Mouse (Mus musculus) CH12.LX (cell line): ENCODE data around the gene Pigu. TPM values are rescaled to one million over a fixed set of nuclear protein-coding genes. Genes with fewer than 3 reads are reported as not detected.

Experiments
- DNase-seq: peaks from one replicate; pipeline ENCODE4 v3.0.0-alpha.2; 2013; ENCODE audit errors: extremely low read depth
- H3K27ac ChIP-seq: 2 replicates; pipeline ENCODE4 v1.5.1; 2012; ENCODE audit warnings: low read depth, mild to moderate bottlenecking, control low read depth, moderate library complexity; ENCODE audit not compliant: insufficient read depth
- H3K27me3 ChIP-seq: replicated peaks from 2 replicates; pipeline ENCODE3; 2012; ENCODE audit warnings: inconsistent platforms
- H3K36me3 ChIP-seq, 2 experiments: replicated peaks in 1 of 2; 2 replicates each; pipeline versions ENCODE3 to v1.6.1; 2012; ENCODE audit warnings: inconsistent platforms in 1 of 2, low read length in 1 of 2, mild to moderate bottlenecking in 1 of 2, mixed read lengths in 1 of 2, moderate library complexity in 1 of 2; ENCODE audit not compliant: control insufficient read depth in 1 of 2, insufficient read depth in 1 of 2
- H3K4me1 ChIP-seq, 2 experiments: 2 replicates each; pipeline ENCODE4 v1.6.1; 2012; ENCODE audit warnings: inconsistent platforms in 1 of 2, moderate library complexity in 1 of 2; ENCODE audit not compliant: insufficient read depth in 2 of 2, control insufficient read depth in 1 of 2
- H3K4me2 ChIP-seq: 2 replicates; pipeline ENCODE4 v1.6.1; 2012; ENCODE audit warnings: low read depth, mild to moderate bottlenecking, control low read depth; ENCODE audit not compliant: poor library complexity, insufficient read depth, severe bottlenecking
- H3K4me3 ChIP-seq, 3 experiments: fragments of 150-350 bp in 1 of 3; sonication (generic) in 1 of 3; replicated peaks in 1 of 3; 2 replicates each; pipeline versions ENCODE3 to v1.5.1; 2011 to 2012; ENCODE audit warnings: low read depth in 2 of 3, low read length in 2 of 3, mild to moderate bottlenecking in 2 of 3, moderate library complexity in 2 of 3, control low read depth in 1 of 3, improper control_type of control experiment in 1 of 3, inconsistent platforms in 1 of 3, mixed read lengths in 1 of 3; ENCODE audit not compliant: poor library complexity in 1 of 3
- H3K79me2 ChIP-seq: replicated peaks from 2 replicates; pipeline ENCODE4 v1.6.1; 2012; ENCODE audit warnings: mild to moderate bottlenecking, moderate library complexity; ENCODE audit not compliant: control insufficient read depth, poor library complexity, insufficient read depth, severe bottlenecking; ENCODE audit errors: extremely low read depth
- H3K9ac ChIP-seq: 2 replicates; pipeline ENCODE4 v1.6.1; 2012; ENCODE audit warnings: low read depth, mild to moderate bottlenecking, control low read depth, moderate library complexity; ENCODE audit not compliant: insufficient read depth
- H3K9me3 ChIP-seq: replicated peaks from 2 replicates; pipeline ENCODE3; 2012; ENCODE audit warnings: low read length, inconsistent platforms, mixed read lengths
- BHLHE40 ChIP-seq: IDR thresholded peaks from 2 replicates; pipeline ENCODE4 v1.6.1; 2011; ENCODE audit warnings: mild to moderate bottlenecking, low read depth, low read length, improper control_type of control experiment
- CHD1 ChIP-seq: IDR thresholded peaks from 2 replicates; pipeline ENCODE4 v1.6.1; 2012; ENCODE audit warnings: low read depth, low read length, improper control_type of control experiment, inconsistent platforms
- CHD2 ChIP-seq: IDR thresholded peaks from 2 replicates; pipeline ENCODE4 v1.6.1; 2011; ENCODE audit warnings: low read length, improper control_type of control experiment
- CTCF ChIP-seq, 2 experiments: IDR thresholded peaks in 1 of 2; conservative IDR thresholded peaks in 1 of 2; 2 replicates each; pipeline ENCODE4 v1.5.1; 2011 to 2012; ENCODE audit warnings: low read depth in 2 of 2, low read length in 2 of 2, improper control_type of control experiment in 1 of 2, inconsistent platforms in 1 of 2, mild to moderate bottlenecking in 1 of 2, moderate library complexity in 1 of 2
- E2F4 ChIP-seq: IDR thresholded peaks from 2 replicates; pipeline ENCODE4 v1.6.1; 2011; ENCODE audit warnings: low read depth, low read length, improper control_type of control experiment; ENCODE audit not compliant: insufficient replicate concordance
- ELF1 ChIP-seq: IDR thresholded peaks from 2 replicates; pipeline ENCODE4 v1.6.1; 2014; ENCODE audit warnings: low read depth, mild to moderate bottlenecking, inconsistent platforms, low read length, improper control_type of control experiment
- EP300 ChIP-seq: IDR thresholded peaks from 2 replicates; pipeline ENCODE4 v1.6.1; 2011; ENCODE audit warnings: low read length, improper control_type of control experiment
- ETS1 ChIP-seq: conservative IDR thresholded peaks from 2 replicates; pipeline ENCODE4 v1.6.1; 2012; ENCODE audit warnings: low read depth, mild to moderate bottlenecking, inconsistent platforms, low read length, improper control_type of control experiment, moderate library complexity
- GABPA ChIP-seq: IDR thresholded peaks from 2 replicates; pipeline ENCODE4 v1.6.1; 2012; ENCODE audit warnings: low read depth, low read length, improper control_type of control experiment, inconsistent platforms; ENCODE audit not compliant: insufficient replicate concordance
- JUN ChIP-seq: IDR thresholded peaks from 2 replicates; pipeline ENCODE4 v1.6.1; 2011; ENCODE audit warnings: low read depth, mild to moderate bottlenecking, low read length, improper control_type of control experiment, moderate library complexity; ENCODE audit not compliant: insufficient read depth
- KAT2A ChIP-seq: IDR thresholded peaks from 2 replicates; pipeline ENCODE4 v1.6.1; 2012; ENCODE audit warnings: low read length, improper control_type of control experiment, inconsistent platforms; ENCODE audit not compliant: insufficient replicate concordance
- MAZ ChIP-seq: IDR thresholded peaks from 2 replicates; pipeline ENCODE4 v1.6.1; 2012; ENCODE audit warnings: low read depth, mild to moderate bottlenecking, inconsistent platforms, low read length, improper control_type of control experiment, moderate library complexity
- MEF2A ChIP-seq: IDR thresholded peaks from 2 replicates; pipeline ENCODE4 v1.6.1; 2014; ENCODE audit warnings: low read depth, mild to moderate bottlenecking, inconsistent platforms, low read length, improper control_type of control experiment, borderline replicate concordance
- MXI1 ChIP-seq: IDR thresholded peaks from 2 replicates; pipeline ENCODE4 v1.6.1; 2011; ENCODE audit warnings: mild to moderate bottlenecking, low read depth, low read length, improper control_type of control experiment
- MYC ChIP-seq: IDR thresholded peaks from 2 replicates; pipeline ENCODE4 v1.6.1; 2011; ENCODE audit warnings: low read depth, mild to moderate bottlenecking, improper control_type of control experiment, low read length
- NELFE ChIP-seq: IDR thresholded peaks from 2 replicates; pipeline ENCODE4 v1.6.1; 2011; ENCODE audit warnings: low read depth, low read length, improper control_type of control experiment
- PAX5 ChIP-seq: IDR thresholded peaks from 2 replicates; pipeline ENCODE4 v1.6.1; 2012; ENCODE audit warnings: low read length, inconsistent platforms, mixed read lengths
- POLR2A ChIP-seq: IDR thresholded peaks from 2 replicates; pipeline ENCODE4 v1.6.1; 2011; ENCODE audit warnings: low read depth, mild to moderate bottlenecking, improper control_type of control experiment, low read length
- POLR2AphosphoS2 ChIP-seq: IDR thresholded peaks from 2 replicates; pipeline ENCODE4 v1.6.1; 2011; ENCODE audit warnings: low read depth, low read length, improper control_type of control experiment
- RAD21 ChIP-seq: IDR thresholded peaks from 2 replicates; pipeline ENCODE4 v1.6.1; 2011; ENCODE audit warnings: low read depth, mild to moderate bottlenecking, low read length, improper control_type of control experiment, moderate library complexity
- RCOR1 ChIP-seq: conservative IDR thresholded peaks from 2 replicates; pipeline ENCODE4 v1.6.1; 2012; ENCODE audit warnings: low read depth, mild to moderate bottlenecking, inconsistent platforms, low read length, improper control_type of control experiment
- SIN3A ChIP-seq: IDR thresholded peaks from 2 replicates; pipeline ENCODE4 v1.6.1; 2012; ENCODE audit warnings: low read length, improper control_type of control experiment, inconsistent platforms
- SMC3 ChIP-seq: IDR thresholded peaks from 2 replicates; pipeline ENCODE4 v1.6.1; 2011; ENCODE audit warnings: low read depth, low read length, improper control_type of control experiment
- TCF12 ChIP-seq: IDR thresholded peaks from 2 replicates; pipeline ENCODE4 v1.6.1; 2014; ENCODE audit warnings: low read depth, mild to moderate bottlenecking, inconsistent platforms, low read length, improper control_type of control experiment
- USF1 ChIP-seq: IDR thresholded peaks from 2 replicates; pipeline ENCODE4 v1.6.1; 2014; ENCODE audit warnings: low read depth, mild to moderate bottlenecking, inconsistent platforms, low read length, improper control_type of control experiment
- ZC3H11A ChIP-seq: IDR thresholded peaks from 2 replicates; pipeline ENCODE4 v1.6.1; 2012; ENCODE audit warnings: low read depth, mild to moderate bottlenecking, inconsistent platforms, low read length, improper control_type of control experiment
- ZKSCAN1 ChIP-seq: IDR thresholded peaks from 2 replicates; pipeline ENCODE4 v1.6.1; 2012; ENCODE audit warnings: low read depth, inconsistent platforms, low read length, improper control_type of control experiment, borderline replicate concordance
- ZMIZ1 ChIP-seq: IDR thresholded peaks from 2 replicates; pipeline ENCODE4 v1.6.1; 2012; ENCODE audit warnings: low read depth, mild to moderate bottlenecking, inconsistent platforms, low read length, improper control_type of control experiment
- ZNF384 ChIP-seq: IDR thresholded peaks from 2 replicates; pipeline ENCODE4 v1.6.1; 2012; ENCODE audit warnings: low read depth, low read length, improper control_type of control experiment, inconsistent platforms
- dilution Hi-C: fragments of 300-500 bp; cut with MboI; formaldehyde crosslinking; loops from 2 replicates; pipeline ENCODE4 v1.14.3; 2020; ENCODE audit warnings: low sequenced_read_pairs; ENCODE audit not compliant: extremely low pct_unique_long_range_greater_than_20kb, extremely low pct_ligation_motif_present
- in situ Hi-C: fragments of 300-500 bp; cut with MboI; formaldehyde crosslinking; loops from 3 replicates; pipeline ENCODE4 v1.14.3; 2019; ENCODE audit warnings: low sequenced_read_pairs, low pct_ligation_motif_present, low pct_unique_long_range_greater_than_20kb, mixed read lengths
- polyA plus RNA-seq: library from polyadenylated mRNA; unstranded; fragments of >175 nt; gene quantifications from 2 replicates; pipeline ENCODE4 v1.2.1, GENCODE M21; 2012; ENCODE audit warnings: low read depth; ENCODE audit not compliant: insufficient read length
- total RNA-seq, 2 experiments: library from RNA; depleted of rRNA; stranded (reverse); fragments of 300-350 nt in 1 of 2; fragments of >200 nt in 1 of 2; gene quantifications; 2 replicates each; pipeline ENCODE4 v1.2.3; 2012 to 2014

Pigu gene
- total and polyA plus RNA-seq, 3 experiments: 29.0 to 57.3 (median 39.1) TPM

GRCm38 (mm10) chr2:155382332-155382700 is 25.1 kb upstream of the Pigu start:
- in situ Hi-C loops (loop anchor here (25.0 kb wide), 1 partner anchor 295 kb away; no protein-coding TSS in a partner anchor), dilution Hi-C loops (no loop called here)
- no peak overlapping the region for H3K27ac ChIP-seq
- H3K4me2 ChIP-seq: peak overlapping the region; percentile 74
- DNase-seq: no peak
- no peak for TF ChIP-seq BHLHE40
- no peak for TF ChIP-seq CTCF (conservative IDR thresholded peaks at IDR 0.05 in 1 of 2, IDR thresholded peaks at IDR 0.05 in 1 of 2; ENCODE audit: low read depth in 2 of 2, low read length in 2 of 2)
- no peak for TF ChIP-seq ZMIZ1
- no peak for TF ChIP-seq JUN
- no peak for TF ChIP-seq NELFE
- no peak for TF ChIP-seq MYC
- no peak for TF ChIP-seq ZC3H11A
- no peak for TF ChIP-seq CHD1
- no peak for TF ChIP-seq GABPA
- no peak for TF ChIP-seq SMC3
- no peak for TF ChIP-seq PAX5
- no peak for TF ChIP-seq RAD21
- no peak; the same call in 1 of the 2 replicates for TF ChIP-seq MXI1
- TF ChIP-seq ETS1: no peak
- no peak for TF ChIP-seq ZKSCAN1
- no peak for TF ChIP-seq POLR2A
- no peak for TF ChIP-seq CHD2
- TF ChIP-seq USF1: no peak
- H3K9me3 ChIP-seq: no peaks in the 10 kb centered on the region
- peaks cover 0 to 23% of the 10 kb centered on the region in 2 experiments; a peak in 3 of 4 replicates for H3K4me1 ChIP-seq
- H3K9ac ChIP-seq: peak overlapping the region; percentile 47; the same call in 1 of the 2 replicates
- no peaks in the 10 kb centered on the region for H3K79me2 ChIP-seq
- peak overlapping the region; percentile 71 to 91 (median 75) for H3K4me3 ChIP-seq
- H3K36me3 ChIP-seq: peaks cover 0 to 16% of the 10 kb centered on the region in 2 experiments
- H3K27me3 ChIP-seq: peaks cover 23% of the 10 kb centered on the region

- Histone ChIP-seq H3K9ac (peak overlapping the region; percentile 83), H3K36me3 (peaks cover 0 to 12% of the 10 kb centered on the region in 2 experiments), H3K27ac (peak overlapping the region; percentile 75), H3K79me2 (no peaks in the 10 kb centered on the region), H3K4me1 (peaks cover 0 to 23% of the 10 kb centered on the region in 2 experiments; a peak in 3 of 4 replicates), H3K27me3 (peaks cover 23% of the 10 kb centered on the region), H3K9me3 (no peaks in the 10 kb centered on the region), H3K4me3 (peak overlapping the region; percentile 71 to 91 (median 75)), H3K4me2 (peak overlapping the region; percentile 98)
- dilution Hi-C loops: no loop called here
- in situ Hi-C loops: loop anchor here (25.0 kb wide), 1 partner anchor 294 kb away; no protein-coding TSS in a partner anchor
- peak; percentile 97 for DNase-seq
- TF ChIP-seq ZC3H11A: no peak
- TF ChIP-seq KAT2A: 0 out of 2 replicates have a peak, but pooled peaks have one; percentile 30
- TF ChIP-seq MXI1: peak; percentile 67
- TF ChIP-seq CHD1: no peak
- no peak for TF ChIP-seq RCOR1
- TF ChIP-seq BHLHE40: no peak
- TF ChIP-seq POLR2AphosphoS2: no peak
- peak; percentile 28 for TF ChIP-seq ELF1
- TF ChIP-seq ZNF384: no peak
- TF ChIP-seq SMC3: no peak
- TF ChIP-seq TCF12: no peak; the same call in 1 of the 2 replicates
- TF ChIP-seq RAD21: no peak
- no peak for TF ChIP-seq PAX5
- TF ChIP-seq MAZ: no peak
- TF ChIP-seq EP300: no peak
- no peak for TF ChIP-seq MEF2A
- TF ChIP-seq ETS1: peak; percentile 62
- TF ChIP-seq GABPA: no peak
- no peak for TF ChIP-seq USF1
- 0 out of 2 replicates have a peak, but pooled peaks have one; percentile 38 for TF ChIP-seq NELFE
- peak; percentile 69 for TF ChIP-seq POLR2A
- no peak for TF ChIP-seq MYC
- no peak for TF ChIP-seq E2F4
- TF ChIP-seq SIN3A: peak; percentile 94
Observed at GRCm38 (mm10) chr2:155381643-155382331, 24.6 kb upstream of the Pigu start.
